Comparison of ENCODE assay signal across 19 mouse cellular contexts in genomic region chr5:134251083-134251482, GRCm38 (mm10).
"Had no signal": no experiment of that assay in that cellular context is flagged by ENCODE, and none has a peak within 500 bp of the region (broad histone marks: within the 10 kb centered on the region; RNA-seq: fewer than 3 reads in every experiment).

No protein-coding gene starts in this region.

- H3K27me3 ChIP-seq: liver, embryonic 12.5 days; midbrain, embryonic 12.5 days; neural tube, embryonic 13.5 days; neural tube, embryonic 15.5 days had no signal

- H3K4me2 ChIP-seq: liver, embryonic 12.5 days; lung, embryonic 14.5 days; midbrain, embryonic 12.5 days; neural tube, embryonic 13.5 days; neural tube, embryonic 15.5 days had no signal

- H3K4me1 ChIP-seq: liver, embryonic 12.5 days; midbrain, embryonic 10.5 days; midbrain, embryonic 12.5 days; neural tube, embryonic 13.5 days; neural tube, embryonic 15.5 days had no signal

- H3K27ac ChIP-seq: liver, embryonic 12.5 days; liver, embryonic 14.5 days; midbrain, embryonic 10.5 days; midbrain, embryonic 12.5 days; neural tube, embryonic 13.5 days; neural tube, embryonic 15.5 days had no signal

- H3K4me3 ChIP-seq: liver, embryonic 12.5 days; midbrain, embryonic 10.5 days; midbrain, embryonic 12.5 days; myocyte; neural tube, embryonic 13.5 days; neural tube, embryonic 15.5 days had no signal

- ATAC-seq: liver, embryonic 12.5 days; midbrain, embryonic 16.5 days had no signal

- H3K9me3 ChIP-seq: liver, embryonic 12.5 days; midbrain, embryonic 10.5 days; midbrain, embryonic 12.5 days; neural tube, embryonic 13.5 days; neural tube, embryonic 15.5 days had no signal

- H3K9ac ChIP-seq: liver, embryonic 12.5 days; liver, embryonic 14.5 days; lung, embryonic 14.5 days; midbrain, embryonic 12.5 days; neural tube, embryonic 13.5 days; neural tube, embryonic 15.5 days had no signal

- DNase-seq: lung, embryonic 14.5 days; lung, postnatal 4 days; midbrain, embryonic 14.5 days; retina, postnatal 1 day; right cerebral cortex, adult 18-20 months; right cerebral cortex, postnatal 25 days; right cerebral cortex, postnatal 4 days; spleen, adult 18-20 months; thymus, adult 2 months; thymus, postnatal 25 days; thymus, postnatal 4 days had no signal
